Mouse (Mus musculus) gastrocnemius, postnatal 14 days (tissue): Measurements from ENCODE around the gene Mfsd4a. TPM values are rescaled to one million over a fixed set of nuclear protein-coding genes. Genes with fewer than 3 reads are reported as not detected.

Experiments used
- DNase-seq: peaks from one replicate; pipeline ENCODE4 v3.0.0; 2021; ENCODE audit warnings: mixed read lengths
- intact Hi-C: fragments of 180-260 bp; cut with DNase I; formaldehyde crosslinking; loops from one replicate; pipeline ENCODE4 v1.15.1; 2025; ENCODE audit warnings: low total_unique reads
- long read RNA-seq, 2 experiments: library from polyadenylated mRNA; stranded (forward); transcript quantifications; one replicate each; pipeline ENCODE4 v2.0.0; 2021
- total RNA-seq, 2 experiments: library from RNA; stranded (reverse); gene quantifications; 2 replicates each; pipeline ENCODE4 v1.2.3; 2021

The Mfsd4a gene
- total RNA-seq = 1 to 10 TPM; 2.0 to 2.2 TPM
- long read RNA-seq, experiment 1, partial matches to known transcripts = 0 of 21 reads
- long read RNA-seq, experiment 1, other reads (novel, unspliced or antisense) = 21 of 21 reads
- long read RNA-seq, experiment 2, partial matches to known transcripts = 0 of 33 reads
- long read RNA-seq, experiment 2, other reads (novel, unspliced or antisense) = 32 of 33 reads

DNA sequence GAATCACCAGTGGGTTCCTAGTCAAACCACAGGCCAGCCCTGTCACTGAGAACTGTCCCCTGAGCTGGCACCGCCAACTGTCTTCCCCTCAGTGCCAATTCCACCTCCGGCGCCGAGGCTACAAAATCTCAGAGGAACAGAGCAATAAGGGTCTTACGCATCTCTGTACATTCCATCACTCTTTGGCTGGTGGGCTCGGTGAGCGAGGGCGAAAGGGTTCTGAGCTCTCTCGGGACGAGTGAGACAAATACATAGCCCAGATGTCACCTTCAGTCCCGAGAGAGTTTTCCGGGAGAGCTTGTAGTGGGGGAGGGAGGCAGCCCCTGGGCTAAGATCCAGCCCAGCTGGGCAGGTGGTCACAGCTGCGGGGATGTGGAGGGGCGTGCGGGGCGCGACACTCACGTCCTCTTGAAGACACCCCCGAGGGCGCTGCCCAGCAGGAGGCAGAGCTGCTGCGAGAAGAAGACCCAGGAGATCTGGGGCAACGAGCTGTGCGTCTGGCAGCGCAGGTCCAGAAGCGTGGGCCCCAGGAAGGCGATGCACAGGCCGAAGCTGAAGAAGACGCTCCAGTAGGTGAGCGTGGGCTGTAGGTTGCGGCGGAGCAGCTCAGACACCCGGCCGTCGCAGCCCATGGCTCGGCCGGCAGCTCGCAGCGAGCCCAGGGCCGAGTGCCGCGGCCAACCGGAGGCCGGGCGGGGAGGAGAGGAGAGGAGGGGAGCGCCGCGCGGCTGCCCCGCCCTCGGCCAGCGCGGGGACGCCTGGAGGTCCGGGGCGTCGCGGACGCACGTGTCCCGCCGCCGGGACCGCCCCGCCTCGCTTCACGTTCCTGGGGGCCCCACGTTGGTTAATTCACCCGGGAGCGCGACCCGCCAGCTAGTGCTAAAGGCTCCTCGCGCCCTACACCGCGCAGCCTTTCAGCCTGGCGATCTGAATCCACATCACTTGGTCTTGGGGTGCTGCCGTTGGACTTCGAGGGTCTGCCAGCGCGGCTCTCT lies at the start of gene Mfsd4a:
Gene Mfsd4a, minus strand, starts transcription at position 802 of the 995 bp plus-strand sequence.
- DNase-seq = peak; percentile 58
- intact Hi-C loops = loop anchor here (5.0 kb wide), 1 partner anchor 45 kb away; no protein-coding TSS in a partner anchor

DNA sequence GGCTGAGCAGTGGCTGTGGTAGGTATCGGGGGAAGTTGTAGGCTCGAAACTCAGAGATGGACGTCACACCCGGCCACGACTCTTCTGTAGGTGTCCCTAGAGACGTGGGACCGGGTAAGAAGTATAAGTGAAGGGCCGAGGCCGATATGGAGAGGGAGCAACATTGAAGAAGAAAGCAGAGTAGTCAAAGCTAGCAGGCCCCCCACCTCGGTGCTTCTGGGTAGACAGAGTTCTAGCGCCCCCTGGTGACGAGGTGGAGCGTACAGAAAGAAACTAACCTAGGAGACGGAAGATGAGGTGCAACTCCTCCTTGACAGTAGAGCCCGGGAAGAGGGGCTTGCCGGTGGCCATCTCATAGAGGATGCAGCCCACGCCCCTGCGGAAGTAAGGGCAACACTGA lies 48.7 kb upstream of the Mfsd4a start:
- intact Hi-C loops = loop anchor here (5.0 kb wide), 1 partner anchor 119 kb away; no protein-coding TSS in a partner anchor
- DNase-seq = peak; percentile 67

DNA sequence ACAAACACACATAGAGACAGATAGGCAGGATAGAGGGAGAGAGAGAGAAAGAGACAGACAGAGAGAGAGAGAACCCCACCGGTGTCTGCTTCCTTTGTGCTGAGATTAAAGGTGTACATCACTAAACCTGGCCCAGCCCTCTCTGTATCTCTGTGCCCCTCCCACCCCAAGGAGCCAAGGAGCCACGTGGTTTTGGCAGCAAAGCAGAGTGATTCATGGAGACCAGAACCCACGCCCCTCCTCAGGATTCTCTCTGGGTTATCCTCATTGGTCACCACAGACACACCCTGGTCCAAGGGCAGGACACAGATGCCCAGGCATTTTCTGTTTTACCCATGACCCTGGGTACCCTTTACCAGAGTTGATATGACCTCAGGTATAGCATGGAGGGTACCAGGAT lies 45.2 kb upstream of the Mfsd4a start:
- intact Hi-C loops = loop anchor here (5.0 kb wide), 2 partner anchors 46 to 66 kb away; partner anchors contain the start of gene Mfsd4a
- DNase-seq = no peak

DNA sequence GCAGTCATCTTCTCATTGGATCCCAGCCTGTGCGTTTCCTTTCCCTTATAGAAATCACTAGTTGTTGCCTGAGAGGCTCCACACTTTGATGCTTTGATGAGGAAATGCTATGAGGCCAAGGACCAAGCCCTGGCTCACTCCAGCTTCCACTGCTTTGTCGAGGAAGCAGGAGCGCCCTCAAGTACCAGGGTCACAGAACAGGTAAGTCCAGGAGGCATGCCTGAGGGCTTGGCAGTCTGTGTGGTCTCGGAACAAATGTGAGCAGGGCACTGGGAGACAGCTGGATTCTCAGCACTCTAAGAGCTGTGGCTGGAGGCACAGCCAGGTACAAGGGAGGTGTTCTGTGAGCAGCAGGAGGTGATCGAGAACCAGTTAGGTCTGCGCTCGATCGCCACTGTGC lies 44.6 kb upstream of the Mfsd4a start:
- no peak for DNase-seq
- intact Hi-C loops = loop anchor here (5.0 kb wide), 2 partner anchors 45 to 65 kb away; partner anchors contain the start of gene Mfsd4a

DNA sequence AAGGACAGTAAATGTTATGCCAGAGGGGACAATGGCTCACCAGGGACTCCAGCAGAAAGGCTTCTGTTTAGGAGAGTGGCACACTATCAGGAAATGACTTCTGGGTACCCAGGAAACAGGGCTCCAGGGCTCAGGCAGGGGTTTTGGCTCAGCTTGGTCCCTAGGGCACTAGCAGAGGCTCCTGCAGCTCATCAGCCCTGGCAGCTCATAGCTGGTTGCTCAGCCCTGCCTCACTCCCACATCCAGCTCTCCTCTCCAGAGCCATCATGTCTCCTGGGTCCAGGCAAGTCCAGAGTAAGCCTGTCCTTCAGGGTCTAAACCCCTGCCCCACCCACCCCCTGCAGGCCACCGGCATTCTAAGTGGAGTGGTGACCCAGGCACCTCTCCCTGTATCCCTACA lies 43.5 kb upstream of the Mfsd4a start:
- no peak for DNase-seq
- intact Hi-C loops = loop anchor here (5.0 kb wide), 2 partner anchors 44 to 64 kb away; partner anchors contain the start of gene Mfsd4a

DNA sequence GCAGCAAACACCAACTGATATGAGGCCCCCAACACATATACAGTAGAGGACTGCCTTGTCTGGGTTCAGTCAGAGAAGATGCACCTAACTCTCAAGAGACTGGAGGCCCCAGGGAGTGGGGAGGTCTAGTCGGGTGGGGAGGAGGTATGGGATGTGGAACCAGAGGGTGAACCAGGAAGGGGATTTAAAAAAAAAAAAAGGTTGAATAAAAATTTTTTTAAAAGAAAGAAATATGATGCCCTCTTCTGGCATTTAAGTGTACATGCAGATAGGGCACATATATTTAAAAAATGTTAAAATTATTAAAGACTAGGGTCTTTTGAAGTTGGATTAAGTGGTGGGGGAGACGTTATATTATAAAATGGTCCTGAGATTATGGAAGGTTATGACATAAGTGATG lies 41.5 kb upstream of the Mfsd4a start:
- intact Hi-C loops = no loop called here
- no peak for DNase-seq

DNA sequence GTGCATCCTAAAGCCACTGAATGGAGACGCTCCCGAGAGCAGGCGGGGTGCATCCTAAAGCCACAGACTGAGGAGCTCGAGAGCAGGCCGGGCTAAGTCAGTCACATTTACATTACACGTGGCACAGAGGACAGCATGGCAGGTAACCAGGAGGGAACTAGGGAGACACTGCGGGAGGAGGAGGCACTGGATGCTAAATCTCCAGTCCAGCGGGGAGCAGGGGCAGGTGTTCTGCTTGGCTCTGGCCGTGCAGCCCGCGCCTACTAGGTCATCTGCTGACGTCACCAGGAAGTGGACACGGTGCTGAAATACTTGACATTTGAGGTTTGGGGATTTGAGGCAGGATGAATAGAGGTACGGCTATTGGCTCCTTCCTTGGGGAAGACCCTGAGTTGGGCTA lies 36.5 kb upstream of the Mfsd4a start:
- intact Hi-C loops = no loop called here
- DNase-seq = no peak

DNA sequence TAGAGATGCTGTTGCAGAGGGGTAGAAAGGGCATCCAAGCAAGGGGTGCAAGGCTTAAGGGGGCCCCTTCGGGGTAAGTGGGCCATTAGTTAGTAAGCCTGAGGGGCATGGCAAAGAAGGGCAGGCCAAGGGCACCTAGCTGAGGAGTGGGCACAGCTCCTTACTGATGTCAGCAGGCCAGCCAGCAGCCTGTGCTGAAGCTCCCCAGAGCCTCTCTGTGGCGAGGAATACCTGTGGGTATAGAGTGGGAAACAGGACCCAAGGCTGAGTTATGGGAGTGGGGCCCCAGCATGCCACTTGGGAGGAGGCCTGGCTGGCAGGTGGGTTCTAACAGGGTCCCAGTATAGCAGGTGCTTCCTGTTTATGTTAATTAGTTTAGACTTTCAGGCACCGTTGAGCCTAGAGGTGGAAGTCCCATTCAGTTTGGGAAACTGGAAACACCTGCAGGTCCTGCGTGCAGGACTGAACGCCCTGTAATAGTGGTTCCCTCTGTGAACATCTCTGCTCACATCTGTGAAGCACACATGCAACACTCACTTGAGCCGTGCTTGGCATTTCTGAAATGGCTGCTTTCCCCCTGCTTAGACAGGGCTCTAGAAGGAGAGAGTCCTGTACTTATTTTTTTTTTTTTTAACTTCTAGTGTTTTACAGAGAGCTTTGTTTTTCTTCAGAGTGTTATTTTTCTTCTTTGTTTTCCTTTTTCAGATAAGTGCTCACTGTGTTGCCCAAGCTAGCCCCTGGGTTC lies 34.3 kb upstream of the Mfsd4a start:
- intact Hi-C loops = no loop called here

DNA sequence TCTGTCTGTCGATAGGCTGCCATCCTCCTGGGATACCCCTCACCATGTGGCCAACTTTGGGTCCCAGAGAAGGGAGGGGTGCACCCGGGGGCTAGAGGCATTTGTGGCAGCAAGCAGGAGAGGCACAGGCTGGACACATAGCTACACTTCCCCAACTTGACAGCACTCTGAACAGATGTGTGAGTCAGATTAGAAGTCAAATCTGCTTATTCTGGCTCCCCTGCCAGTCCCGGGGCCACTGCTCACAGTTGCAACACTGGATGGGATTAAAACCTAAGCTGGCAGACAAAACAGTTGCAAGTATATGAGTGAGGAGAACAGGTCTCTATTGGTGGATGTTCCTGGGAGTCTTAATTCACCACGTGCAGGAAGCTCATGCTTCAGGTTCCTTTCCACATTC lies 31.9 kb upstream of the Mfsd4a start:
- DNase-seq = no peak
- intact Hi-C loops = no loop called here

More for the DNA sequence above, 34.3 kb upstream of the Mfsd4a start:
- DNase-seq = no peak

DNA sequence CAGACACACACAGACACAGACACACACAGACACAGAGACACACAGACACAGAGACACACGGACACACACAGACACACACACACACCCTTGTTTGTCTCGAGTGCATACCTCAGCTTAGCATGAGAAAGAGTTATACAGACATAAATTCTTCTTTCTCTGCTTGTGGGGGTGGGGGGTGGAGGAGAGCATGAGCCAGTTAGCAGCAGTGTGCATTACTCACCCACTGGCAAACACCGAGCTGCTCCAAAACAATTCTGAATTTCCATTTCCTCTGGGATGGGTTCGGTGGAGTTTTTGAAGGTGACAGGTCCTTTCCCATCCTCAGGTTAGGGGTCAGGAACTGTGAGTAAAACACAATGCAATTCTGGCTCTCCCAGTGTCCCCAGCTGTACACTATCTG lies 31.2 kb upstream of the Mfsd4a start:
- intact Hi-C loops = no loop called here
- no peak for DNase-seq

DNA sequence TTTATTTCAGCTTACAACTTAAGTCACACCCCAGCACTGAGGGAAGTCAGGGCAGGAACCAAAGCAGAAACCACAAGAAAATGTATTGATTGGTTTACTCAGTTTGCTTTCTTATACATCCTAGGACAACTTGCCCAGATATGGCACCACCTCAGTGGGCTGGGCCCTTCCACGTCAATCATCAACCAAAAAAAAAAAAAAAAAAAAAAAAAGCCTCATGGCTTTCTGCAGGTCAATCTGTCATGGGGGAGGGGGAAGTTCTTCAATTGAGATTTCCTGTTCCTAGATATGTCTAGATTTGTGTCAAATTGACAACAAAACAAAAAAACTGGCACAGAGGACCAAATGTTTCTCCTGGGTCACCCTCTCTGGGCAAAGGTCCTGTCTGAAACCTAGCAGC lies 30.2 kb upstream of the Mfsd4a start:
- intact Hi-C loops = no loop called here
- DNase-seq = no peak

DNA sequence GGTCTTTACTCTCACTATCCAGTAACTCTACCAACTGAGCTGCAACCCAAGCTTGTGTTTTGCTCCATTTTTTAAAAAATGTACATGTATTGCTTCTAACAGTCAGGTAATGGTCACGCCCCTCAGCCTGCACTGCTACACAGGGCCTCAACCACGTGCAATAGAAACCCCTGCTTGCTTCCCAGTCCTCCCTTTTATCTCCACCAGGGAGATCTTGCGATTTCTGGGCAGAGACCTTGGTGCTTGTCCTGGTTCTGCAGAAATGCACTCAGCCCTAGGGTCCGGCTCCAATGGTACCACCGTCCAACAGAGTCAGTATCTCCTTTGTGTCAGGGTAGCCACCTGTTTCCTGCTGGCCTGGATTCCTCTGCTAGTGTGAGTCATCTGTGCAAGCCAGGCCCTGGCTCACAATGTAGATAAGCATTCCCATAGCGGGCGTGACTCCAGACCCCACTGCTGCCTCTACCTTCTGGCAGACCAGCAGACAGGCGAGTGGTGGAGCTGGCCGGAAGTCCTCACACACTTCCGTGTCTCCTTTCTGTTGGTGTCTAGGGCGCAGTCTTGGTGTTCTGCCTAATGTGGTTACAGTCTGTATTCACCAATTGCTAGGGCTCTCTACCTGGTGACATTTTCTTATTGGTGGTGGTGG lies 27.6 kb upstream of the Mfsd4a start:
- intact Hi-C loops = no loop called here
- peak; percentile 57 for DNase-seq

DNA sequence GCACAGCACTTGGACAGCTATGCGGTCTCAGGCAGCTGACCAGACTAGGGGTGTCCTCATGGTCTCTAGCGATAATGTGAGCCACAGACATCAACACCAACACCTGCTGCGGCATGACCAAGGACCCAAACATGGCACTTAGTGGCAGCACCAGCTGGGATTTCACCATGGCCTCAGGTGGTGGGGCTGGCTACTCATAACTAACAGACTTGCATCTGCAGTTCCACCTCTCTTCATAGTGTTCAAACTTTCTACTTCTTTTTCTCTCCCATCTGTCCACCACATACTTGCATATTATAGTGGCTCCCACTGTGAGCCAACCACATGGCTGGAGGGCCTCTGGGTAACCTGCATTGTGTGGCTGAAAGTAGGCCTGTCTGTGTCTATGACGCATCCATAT lies 25.4 kb upstream of the Mfsd4a start:
- intact Hi-C loops = no loop called here
- no peak for DNase-seq

DNA sequence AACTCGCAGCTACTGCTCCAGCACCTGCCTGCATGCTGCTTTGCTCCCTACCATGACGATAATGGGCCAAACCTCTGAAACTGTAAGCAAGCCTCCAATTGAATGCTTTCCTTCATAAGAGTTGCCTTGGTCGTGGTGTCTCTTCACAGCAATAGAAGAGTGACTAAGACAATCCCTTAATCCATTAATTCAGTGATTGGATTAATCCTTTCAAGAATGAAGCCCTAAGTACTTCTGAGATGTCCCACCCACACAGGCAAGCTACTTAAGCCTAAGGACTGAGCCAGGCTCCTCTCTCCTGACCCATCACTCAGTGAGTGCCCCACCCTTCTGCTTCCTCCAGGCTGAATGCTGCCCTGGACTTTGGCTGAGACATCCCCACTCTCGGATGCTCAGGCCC lies 22.4 kb upstream of the Mfsd4a start:
- no peak for DNase-seq
- intact Hi-C loops = no loop called here

DNA sequence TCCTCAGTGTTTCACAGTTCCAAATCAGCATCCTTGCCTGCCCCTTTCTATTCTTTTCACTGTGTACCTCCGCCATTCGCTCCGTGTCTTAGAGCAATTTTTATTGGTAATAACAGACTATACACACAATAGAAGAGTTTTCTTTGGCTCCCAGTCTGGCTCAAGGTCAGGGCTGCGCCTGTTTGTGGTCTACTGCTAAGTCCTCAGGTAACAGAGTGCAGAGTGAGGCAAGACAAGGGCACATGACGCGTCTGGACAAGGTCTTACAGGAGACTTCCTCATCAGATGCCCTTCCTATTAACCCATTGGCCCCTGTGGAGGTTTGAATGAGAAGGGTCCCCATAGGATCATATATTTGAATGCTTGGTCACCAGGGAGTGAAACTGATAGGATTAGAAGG lies 21.9 kb upstream of the Mfsd4a start:
- DNase-seq = no peak
- intact Hi-C loops = no loop called here

DNA sequence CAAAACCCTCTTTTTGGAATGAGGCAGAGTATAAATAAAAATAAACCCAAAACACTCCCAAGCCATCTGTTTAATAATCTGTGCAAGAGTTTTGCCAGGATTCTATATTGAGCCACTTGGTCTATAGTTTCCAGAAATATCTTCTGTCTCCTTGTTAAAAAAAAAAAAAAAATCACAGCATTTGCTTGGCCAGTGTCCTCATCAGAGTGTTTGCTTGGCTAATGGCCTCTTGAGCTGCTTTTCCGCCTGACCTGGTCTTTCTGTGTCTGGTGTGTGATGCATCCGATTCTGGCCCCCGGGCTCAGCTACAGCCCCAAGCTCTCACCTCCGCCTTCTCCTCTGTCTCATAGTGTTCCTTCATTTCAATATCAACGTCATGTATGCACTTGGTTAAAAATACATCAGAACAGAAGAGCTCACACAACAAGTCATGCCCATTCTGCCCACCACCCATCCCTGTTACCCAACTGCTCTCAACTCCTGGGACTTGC lies 20.4 kb upstream of the Mfsd4a start:
- intact Hi-C loops = no loop called here

DNA sequence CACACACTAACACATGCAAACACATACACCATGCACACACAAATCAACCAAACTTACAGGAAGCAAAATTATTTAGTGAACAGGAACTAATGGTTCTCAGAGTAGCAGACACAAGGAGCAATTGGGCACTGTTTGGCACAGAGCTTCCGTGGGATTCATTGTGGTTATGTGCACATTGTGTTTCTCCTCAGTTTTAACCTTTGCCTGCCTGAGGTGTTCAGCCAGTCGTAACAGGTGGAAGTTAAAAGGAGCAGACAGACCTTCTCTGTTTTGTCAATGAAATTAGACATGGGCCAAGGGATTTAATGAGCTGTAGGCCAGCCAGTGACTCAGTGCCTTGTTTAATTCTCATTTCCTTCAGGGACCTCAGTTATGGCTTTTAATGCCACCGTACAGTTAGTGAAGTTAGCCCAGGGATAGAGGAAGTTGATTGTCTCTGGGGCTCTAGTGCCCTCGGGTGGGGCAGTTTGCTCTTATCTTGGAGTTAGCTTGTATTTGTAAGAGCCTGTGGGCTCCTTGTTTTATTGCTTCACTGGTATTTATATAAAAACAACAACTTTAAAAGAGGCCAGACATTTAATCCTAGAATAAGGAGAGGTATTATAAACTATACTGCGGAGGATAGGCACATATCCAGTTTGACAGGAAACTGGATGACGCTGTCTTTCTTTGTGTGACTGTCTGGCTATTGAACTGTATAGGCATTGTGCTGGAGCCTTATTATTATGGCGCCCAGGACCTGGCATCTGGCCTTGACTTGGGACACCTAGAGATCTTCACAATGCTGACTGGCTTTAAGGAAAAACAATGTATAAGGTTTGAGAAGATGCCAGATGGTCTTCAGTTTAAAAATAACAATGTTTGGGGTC lies 17.6 kb upstream of the Mfsd4a start:
- intact Hi-C loops = no loop called here
- DNase-seq = no peak

More for the DNA sequence above, 20.4 kb upstream of the Mfsd4a start:
- DNase-seq = no peak

DNA sequence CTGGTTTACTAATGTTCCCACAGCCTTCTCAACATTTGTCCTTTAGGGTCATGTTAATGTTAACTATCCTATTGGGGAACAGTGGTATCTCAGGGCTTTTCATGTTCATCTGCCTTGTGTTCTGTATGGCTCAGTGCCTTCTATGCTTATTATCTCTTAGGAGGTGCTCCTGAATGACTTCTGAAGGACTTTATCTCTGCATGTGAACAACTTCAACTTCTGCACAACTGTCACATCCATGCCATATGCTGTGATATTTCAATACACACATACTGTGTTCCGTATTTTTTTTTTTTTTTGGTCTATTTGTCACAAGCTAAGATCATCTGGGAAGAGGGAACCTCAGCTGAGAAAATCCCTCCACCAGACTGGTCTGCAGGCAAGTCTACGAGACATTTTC lies 10.6 kb upstream of the Mfsd4a start:
- intact Hi-C loops = no loop called here
- no peak for DNase-seq
